Mouse (Mus musculus): Measurements from ENCODE around the gene Fermt1. TPM values are rescaled to one million over a fixed set of nuclear protein-coding genes. Genes with fewer than 3 reads are reported as not detected.

The Fermt1 gene
- 9.1 and 12.1 TPM in 2 replicates for polyA plus RNA-seq (2011; ENCODE audit: insufficient read depth, insufficient read length, low read depth, missing spikeins)

- no peaks in the 10 kb centered on the region for H3K36me3 ChIP-seq (ENCODE audit: control insufficient read depth, insufficient read depth, low read length, poor library complexity, severe bottlenecking)
- H3K4me3 ChIP-seq (ENCODE audit: low read depth, low read length) = peak within 1 kb of the TSS; percentile 67
- TF ChIP-seq EP300 (IDR thresholded peaks at IDR 0.05; ENCODE audit: insufficient read depth, low read depth, low read length) = no peak
- TF ChIP-seq CTCF (IDR thresholded peaks at IDR 0.05; ENCODE audit: low read depth, low read length) = no peak
- no peak for TF ChIP-seq POLR2A (IDR thresholded peaks at IDR 0.05; ENCODE audit: insufficient read depth, low read length)
- H3K27ac ChIP-seq (ENCODE audit: insufficient read depth, low read length) = no peak within 1 kb of the TSS
- H3K4me1 ChIP-seq (ENCODE audit: control insufficient read depth, insufficient read depth, low read length) = no peaks in the 10 kb centered on the region
- H3K27me3 ChIP-seq (ENCODE audit: control insufficient read depth, insufficient read depth, low read length, poor library complexity, severe bottlenecking) = 0 out of 2 replicates have a peak, but pooled peaks cover 3% of the 10 kb centered on the region
- no peaks in the 10 kb centered on the region for H3K9me3 ChIP-seq (replicated peaks; ENCODE audit: control insufficient read depth, insufficient read depth, low read length, poor library complexity, severe bottlenecking)
- H3K9ac ChIP-seq (ENCODE audit: low read depth, poor library complexity, severe bottlenecking) = peak within 1 kb of the TSS; percentile 62
These were observed at the start of gene Fermt1 for GRCm38 (mm10) chr2:132945326-132946207. Fermt1 (minus strand) TSS chr2:132945906.

GRCm38 (mm10) chr2:132992659-132993531, 47.2 kb upstream of the Fermt1 start:
- TF ChIP-seq CTCF (IDR thresholded peaks at IDR 0.05; ENCODE audit: low read depth, low read length) (no peak), POLR2A (IDR thresholded peaks at IDR 0.05; ENCODE audit: insufficient read depth, low read length) (no peak), EP300 (IDR thresholded peaks at IDR 0.05; ENCODE audit: insufficient read depth, low read depth, low read length) (no peak)

GRCm38 (mm10) chr2:132989778-132990564, 44.3 kb upstream of the Fermt1 start:
- H3K4me1 ChIP-seq (ENCODE audit: control insufficient read depth, insufficient read depth, low read length) = no peaks in the 10 kb centered on the region
- no peak overlapping the region for H3K4me3 ChIP-seq (ENCODE audit: low read depth, low read length)
- no peak overlapping the region for H3K27ac ChIP-seq (ENCODE audit: insufficient read depth, low read length)
- no peaks in the 10 kb centered on the region for H3K36me3 ChIP-seq (ENCODE audit: control insufficient read depth, insufficient read depth, low read length, poor library complexity, severe bottlenecking)
- H3K27me3 ChIP-seq (ENCODE audit: control insufficient read depth, insufficient read depth, low read length, poor library complexity, severe bottlenecking) = no peaks in the 10 kb centered on the region
- H3K9me3 ChIP-seq (replicated peaks; ENCODE audit: control insufficient read depth, insufficient read depth, low read length, poor library complexity, severe bottlenecking) = no peaks in the 10 kb centered on the region
- TF ChIP-seq EP300 (IDR thresholded peaks at IDR 0.05; ENCODE audit: insufficient read depth, low read depth, low read length) (no peak), POLR2A (IDR thresholded peaks at IDR 0.05; ENCODE audit: insufficient read depth, low read length) (no peak), CTCF (IDR thresholded peaks at IDR 0.05; ENCODE audit: low read depth, low read length) (no peak)
- no peak overlapping the region for H3K9ac ChIP-seq (ENCODE audit: low read depth, poor library complexity, severe bottlenecking)

More at GRCm38 (mm10) chr2:132992659-132993531, 47.2 kb upstream of the Fermt1 start:
- H3K4me1 ChIP-seq (ENCODE audit: control insufficient read depth, insufficient read depth, low read length) = no peaks in the 10 kb centered on the region
- no peaks in the 10 kb centered on the region for H3K36me3 ChIP-seq (ENCODE audit: control insufficient read depth, insufficient read depth, low read length, poor library complexity, severe bottlenecking)
- H3K9me3 ChIP-seq (replicated peaks; ENCODE audit: control insufficient read depth, insufficient read depth, low read length, poor library complexity, severe bottlenecking) = no peaks in the 10 kb centered on the region
- no peak overlapping the region for H3K27ac ChIP-seq (ENCODE audit: insufficient read depth, low read length)
- no peak overlapping the region for H3K4me3 ChIP-seq (ENCODE audit: low read depth, low read length)
- H3K27me3 ChIP-seq (ENCODE audit: control insufficient read depth, insufficient read depth, low read length, poor library complexity, severe bottlenecking) = no peaks in the 10 kb centered on the region
- no peak overlapping the region for H3K9ac ChIP-seq (ENCODE audit: low read depth, poor library complexity, severe bottlenecking)

GRCm38 (mm10) chr2:132973346-132973745, 27.6 kb upstream of the Fermt1 start:
- no peaks in the 10 kb centered on the region for H3K4me1 ChIP-seq (ENCODE audit: control insufficient read depth, insufficient read depth, low read length)
- no peak overlapping the region for H3K27ac ChIP-seq (ENCODE audit: insufficient read depth, low read length)
- no peaks in the 10 kb centered on the region for H3K36me3 ChIP-seq (ENCODE audit: control insufficient read depth, insufficient read depth, low read length, poor library complexity, severe bottlenecking)
- no peak overlapping the region for H3K9ac ChIP-seq (ENCODE audit: low read depth, poor library complexity, severe bottlenecking)
- no peaks in the 10 kb centered on the region for H3K9me3 ChIP-seq (replicated peaks; ENCODE audit: control insufficient read depth, insufficient read depth, low read length, poor library complexity, severe bottlenecking)
- H3K27me3 ChIP-seq (ENCODE audit: control insufficient read depth, insufficient read depth, low read length, poor library complexity, severe bottlenecking) = no peaks in the 10 kb centered on the region
- no peak overlapping the region for H3K4me3 ChIP-seq (ENCODE audit: low read depth, low read length)
- no peak for TF ChIP-seq EP300 (IDR thresholded peaks at IDR 0.05; ENCODE audit: insufficient read depth, low read depth, low read length)
- no peak for TF ChIP-seq CTCF (IDR thresholded peaks at IDR 0.05; ENCODE audit: low read depth, low read length)
- TF ChIP-seq POLR2A (IDR thresholded peaks at IDR 0.05; ENCODE audit: insufficient read depth, low read length) = no peak

- no peaks in the 10 kb centered on the region for H3K9me3 ChIP-seq (replicated peaks; ENCODE audit: control insufficient read depth, insufficient read depth, low read length, poor library complexity, severe bottlenecking)
- no peaks in the 10 kb centered on the region for H3K4me1 ChIP-seq (ENCODE audit: control insufficient read depth, insufficient read depth, low read length)
- no peaks in the 10 kb centered on the region for H3K36me3 ChIP-seq (ENCODE audit: control insufficient read depth, insufficient read depth, low read length, poor library complexity, severe bottlenecking)
- no peak overlapping the region for H3K4me3 ChIP-seq (ENCODE audit: low read depth, low read length)
- H3K27me3 ChIP-seq (ENCODE audit: control insufficient read depth, insufficient read depth, low read length, poor library complexity, severe bottlenecking) = no peaks in the 10 kb centered on the region
- no peak overlapping the region for H3K9ac ChIP-seq (ENCODE audit: low read depth, poor library complexity, severe bottlenecking)
- H3K27ac ChIP-seq (ENCODE audit: insufficient read depth, low read length) = no peak overlapping the region
- TF ChIP-seq CTCF (IDR thresholded peaks at IDR 0.05; ENCODE audit: low read depth, low read length) = peak; percentile 7
- TF ChIP-seq EP300 (IDR thresholded peaks at IDR 0.05; ENCODE audit: insufficient read depth, low read depth, low read length) = no peak
These were observed 25.1 kb upstream of the Fermt1 start for GRCm38 (mm10) chr2:132970772-132971173.

Data from ES-Bruce4 (cell line).